Mouse (Mus musculus): ENCODE data around the gene Gm20547. TPM values are rescaled to one million over a fixed set of nuclear protein-coding genes. Genes with fewer than 3 reads are reported as not detected.

Gm20547 gene
- total RNA-seq, 2 experiments from 2014 or later = not detected

GRCm38 (mm10) chr17:34897373-34898159 lies 15.7 kb upstream of the Gm20547 start:
- intact Hi-C loops (cut with DNase I) = loop anchor here (2.0 to 10.0 kb wide), 4 partner anchors 33 to 347 kb away; partner anchors contain the start of genes Ddx39b and Neu1

GRCm38 (mm10) chr17:34896366-34896765 lies 14.5 kb upstream of the Gm20547 start:
- no peak for DNase-seq
- intact Hi-C loops (cut with DNase I) = loop anchor here (5.0 to 10.0 kb wide), 2 partner anchors 289 to 348 kb away; partner anchors contain the start of gene Ddx39b

More at GRCm38 (mm10) chr17:34897373-34898159, 15.7 kb upstream of the Gm20547 start:
- DNase-seq = no peak

- no peak for DNase-seq
- intact Hi-C loops (cut with DNase I) = loop anchor here (5.0 to 10.0 kb wide), 2 partner anchors 288 to 349 kb away; partner anchors contain the start of gene Ddx39b
These were observed 13.9 kb upstream of the Gm20547 start for GRCm38 (mm10) chr17:34895724-34896123.

GRCm38 (mm10) chr17:34894801-34895530 lies 13.1 kb upstream of the Gm20547 start:
- DNase-seq = peak; percentile 62 to 66
- intact Hi-C loops (cut with DNase I) = loop anchor here (5.0 to 10.0 kb wide), 3 partner anchors 288 to 898 kb away; partner anchors contain the start of gene Ddx39b

GRCm38 (mm10) chr17:34894074-34894597 lies 12.3 kb upstream of the Gm20547 start:
- intact Hi-C loops (cut with DNase I) = loop anchor here (5.0 to 10.0 kb wide), 2 partner anchors 351 to 897 kb away; partner anchors contain the start of gene Ddx39b
- DNase-seq = peak; percentile 93 to 94

- intact Hi-C loops (cut with DNase I) = loop anchor here (2.0 to 10.0 kb wide), 3 partner anchors 36 to 896 kb away; partner anchors contain the start of gene Ddx39b
- no peak for DNase-seq
These were observed 11.4 kb upstream of the Gm20547 start for GRCm38 (mm10) chr17:34893072-34893824.

- DNase-seq = no peak
- intact Hi-C loops (cut with DNase I) = loop anchor here (5.0 to 10.0 kb wide), 2 partner anchors 353 to 894 kb away; partner anchors contain the start of gene Ddx39b
These were observed 9.5 kb upstream of the Gm20547 start for GRCm38 (mm10) chr17:34891377-34891776.

GRCm38 (mm10) chr17:34890074-34890743 lies 8.4 kb upstream of the Gm20547 start:
- intact Hi-C loops (cut with DNase I) = loop anchor here (5.0 to 10.0 kb wide), 2 partner anchors 355 to 893 kb away; partner anchors contain the start of gene Ddx39b
- DNase-seq = no peak

- intact Hi-C loops (cut with DNase I) = no loop called here
- no peak for DNase-seq
These were observed 6.1 kb upstream of the Gm20547 start for GRCm38 (mm10) chr17:34887942-34888341.

GRCm38 (mm10) chr17:34885615-34886014 lies 3.8 kb upstream of the Gm20547 start:
- no peak for DNase-seq
- intact Hi-C loops (cut with DNase I) = no loop called here

- DNase-seq = no peak
- intact Hi-C loops (cut with DNase I) = no loop called here
These were observed 2.9 kb upstream of the Gm20547 start for GRCm38 (mm10) chr17:34884704-34885103.

GRCm38 (mm10) chr17:34883332-34883731 lies 1.5 kb upstream of the Gm20547 start:
- intact Hi-C loops (cut with DNase I) = no loop called here
- DNase-seq = no peak

- intact Hi-C loops (cut with DNase I) = no loop called here
- DNase-seq = no peak
These were observed 676 bp downstream of the Gm20547 start for GRCm38 (mm10) chr17:34881166-34881565.

GRCm38 (mm10) chr17:34879336-34879879 lies 2.4 kb downstream of the Gm20547 start, which contains the start of gene Zbtb12:
Zbtb12 (plus strand) TSS chr17:34879483.
- DNase-seq = no peak
- intact Hi-C loops (cut with DNase I) = no loop called here

GRCm38 (mm10) chr17:34874321-34874720 lies 7.5 kb downstream of the Gm20547 start:
- intact Hi-C loops (cut with DNase I) = no loop called here
- no peak for DNase-seq

GRCm38 (mm10) chr17:34865981-34866380 lies 15.9 kb downstream of the Gm20547 start:
- intact Hi-C loops (cut with DNase I) = no loop called here
- DNase-seq = no peak

GRCm38 (mm10) chr17:34862416-34863081 lies 19.3 kb downstream of the Gm20547 start, which contains the start of gene Cfb:
Cfb (minus strand) TSS chr17:34862518.
- DNase-seq = no peak
- intact Hi-C loops (cut with DNase I) = no loop called here

GRCm38 (mm10) chr17:34861704-34862415 lies 20.0 kb downstream of the Gm20547 start:
- intact Hi-C loops (cut with DNase I) = no loop called here
- no peak for DNase-seq
